Comparison of ENCODE assay signal across 8 mouse cellular contexts in the genomic region with DNA sequence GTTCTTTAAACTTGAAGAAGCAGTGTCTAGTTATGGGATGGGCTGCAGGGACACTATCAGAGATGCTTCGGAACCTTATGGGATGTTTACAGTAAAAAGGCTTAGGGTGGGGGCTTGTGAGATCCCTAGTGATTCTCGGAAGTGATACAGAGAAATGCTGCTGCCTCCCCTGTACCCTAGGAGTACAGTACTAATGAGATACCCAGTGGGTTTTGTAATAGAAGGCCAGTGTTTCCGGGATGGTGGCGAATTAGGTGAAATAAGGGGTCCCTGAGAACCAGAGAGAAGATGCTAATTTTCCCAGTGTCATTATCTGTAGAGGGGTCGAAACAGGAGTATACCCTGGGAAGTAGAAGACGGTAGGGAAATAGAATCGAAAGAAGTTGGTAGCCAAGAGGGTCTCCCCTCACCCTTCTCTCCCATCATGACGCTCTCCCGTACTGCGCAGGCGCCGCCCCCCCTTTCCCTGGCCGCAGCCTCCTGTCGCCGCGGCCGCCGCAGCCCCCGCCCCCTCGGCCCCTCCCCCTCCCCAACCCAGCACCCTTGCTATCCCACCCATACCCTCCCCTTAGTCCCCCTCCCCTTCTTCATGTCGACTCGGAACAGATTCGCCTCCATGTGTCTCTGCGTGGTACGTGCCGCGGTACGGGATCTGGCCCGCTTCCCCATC. TPM values are rescaled to one million over a fixed set of nuclear protein-coding genes. Genes with fewer than 3 reads are reported as not detected.
DNase-seq lines count a peak whose midpoint lies in the region; ATAC-seq and TF ChIP-seq lines count a peak whose summit lies in the region.

No protein-coding gene starts in this region.

- TF ChIP-seq CTCF in brain, embryonic 14.5 days (IDR thresholded peaks at IDR 0.05; ENCODE audit: borderline replicate concordance, extremely low read depth, insufficient read depth, insufficient read length) = no peak
- TF ChIP-seq CTCF in small intestine, adult 2 months (IDR thresholded peaks at IDR 0.05; ENCODE audit: extremely low read depth, insufficient read length, insufficient replicate concordance, low read depth, low read length) = no peak

- DNase-seq in heart, adult 18-20 months = no peak
- peak; percentile 87 for DNase-seq in brain, embryonic 14.5 days (ENCODE audit: low read depth)
- DNase-seq in forebrain, embryonic 11.5 days (ENCODE audit: low spot score) = peak; percentile 82
- peak; percentile 37 for DNase-seq in liver
- DNase-seq in ovary, postnatal 10 days (ENCODE audit: low spot score) = no peak
- DNase-seq in urinary bladder, adult 2 months (ENCODE audit: low spot score) = no peak

- peaks cover 7% of the 10 kb centered on the region; the same call in 1 of the 2 replicates for H3K27me3 ChIP-seq in heart, embryonic 13.5 days (replicated peaks)
- no peaks in the 10 kb centered on the region for H3K27me3 ChIP-seq in forebrain, embryonic 11.5 days (ENCODE audit: control insufficient read depth, insufficient read depth, low read length)
- peaks cover 15% of the 10 kb centered on the region for H3K27me3 ChIP-seq in small intestine, adult 2 months (ENCODE audit: control insufficient read depth, insufficient read depth, low read length)

- no peak for TF ChIP-seq POLR2A in brain, embryonic 14.5 days (IDR thresholded peaks at IDR 0.05; ENCODE audit: borderline replicate concordance, extremely low read depth, insufficient read depth, insufficient read length, poor library complexity, severe bottlenecking)
- TF ChIP-seq POLR2A in small intestine, adult 2 months (IDR thresholded peaks at IDR 0.05; ENCODE audit: low read depth, low read length) = no peak

- H3K4me2 ChIP-seq in heart, embryonic 13.5 days = peak overlapping the region; percentile 73
- H3K4me2 ChIP-seq in forebrain, embryonic 11.5 days (ENCODE audit: low read depth, low read length, severe bottlenecking) = peak overlapping the region; percentile 54

- H3K4me3 ChIP-seq in heart, embryonic 13.5 days = peak overlapping the region; percentile 49
- H3K4me3 ChIP-seq in forebrain, embryonic 11.5 days (ENCODE audit: low read depth, low read length) = peak overlapping the region; percentile 37
- peak overlapping the region; percentile 27; the same call in 1 of the 2 replicates for H3K4me3 ChIP-seq in small intestine, adult 2 months (ENCODE audit: low read depth, low read length)

- WGBS in heart, embryonic 13.5 days = 6% methylated on average over 19 of the region's 29 CpGs
- WGBS in forebrain, embryonic 11.5 days = 4% methylated on average over 27 of the region's 29 CpGs
- 21% methylated on average over 27 of the region's 29 CpGs for WGBS in small intestine, adult 2 months

- ATAC-seq in heart, embryonic 13.5 days (ENCODE audit: extremely low read depth, insufficient number of reproducible peaks, low FRiP score, low TSS enrichment) = no peak
- no peak for ATAC-seq in forebrain, embryonic 11.5 days (replicated peaks; ENCODE audit: low FRiP score)

- no peak overlapping the region for H3K27ac ChIP-seq in heart, embryonic 13.5 days (replicated peaks)
- no peak overlapping the region; the same call in 1 of the 2 replicates for H3K27ac ChIP-seq in forebrain, embryonic 11.5 days (ENCODE audit: low read depth, low read length)
- no peak overlapping the region for H3K27ac ChIP-seq in small intestine, adult 2 months (ENCODE audit: insufficient read depth, low read depth, low read length)

- H3K9me3 ChIP-seq in heart, embryonic 13.5 days = no peaks in the 10 kb centered on the region
- no peaks in the 10 kb centered on the region for H3K9me3 ChIP-seq in forebrain, embryonic 11.5 days (ENCODE audit: control insufficient read depth, low read length)

- H3K36me3 ChIP-seq in heart, embryonic 13.5 days = no peaks in the 10 kb centered on the region
- H3K36me3 ChIP-seq in forebrain, embryonic 11.5 days (ENCODE audit: control insufficient read depth, insufficient read depth, low read length) = no peaks in the 10 kb centered on the region
- H3K36me3 ChIP-seq in small intestine, adult 2 months (ENCODE audit: control insufficient read depth, insufficient read depth, low read length) = no peaks in the 10 kb centered on the region

- H3K4me1 ChIP-seq in heart, embryonic 13.5 days = peaks cover 86% of the 10 kb centered on the region
- H3K4me1 ChIP-seq in forebrain, embryonic 11.5 days (replicated peaks; ENCODE audit: control insufficient read depth, insufficient read depth, low read length) = peaks cover 58% of the 10 kb centered on the region
- H3K4me1 ChIP-seq in small intestine, adult 2 months (ENCODE audit: control insufficient read depth, insufficient read depth, insufficient read length, low read length) = peaks cover 4% of the 10 kb centered on the region; the same call in 1 of the 2 replicates

- peak overlapping the region; percentile 78 for H3K9ac ChIP-seq in heart, embryonic 13.5 days
- peak overlapping the region; percentile 57 for H3K9ac ChIP-seq in forebrain, embryonic 11.5 days (ENCODE audit: low read length)

RNA-seq across cellular contexts. Expression of gene Dlg4, which starts 6.9 kb away (rescaled TPM):
- polyA plus RNA-seq in heart, embryonic 13.5 days (2015; fragmentation: Nextera tagmentation; extraction: Ambion mirVana) = 4.7 and 5.1 TPM in 2 replicates
- total RNA-seq in heart, adult 18-20 months (2021) = 1 to 10 TPM; 5.9 to 6.8 TPM
- 231 and 306 TPM in 2 replicates for polyA plus RNA-seq in brain, embryonic 14.5 days (2012; rRNA removed)
- 18.2 and 21.5 TPM in 2 replicates for polyA plus RNA-seq in forebrain, embryonic 11.5 days (2014; fragmentation: Nextera tagmentation; extraction: Ambion mirVana)
- polyA plus RNA-seq in small intestine, adult 2 months (2012; rRNA removed) = 5.3 and 5.5 TPM in 2 replicates
- 28.0 and 31.9 TPM in 2 replicates for polyA plus RNA-seq in urinary bladder, adult 2 months (2012; rRNA removed)

RNA-seq across cellular contexts. Expression of gene Acadvl, which starts 8.4 kb away (rescaled TPM):
- polyA plus RNA-seq in heart, embryonic 13.5 days (2015; fragmentation: Nextera tagmentation; extraction: Ambion mirVana) = 131 and 140 TPM in 2 replicates
- total RNA-seq in heart, adult 18-20 months (2021) = 1,000 to 10,000 TPM; 1,326 to 1,372 TPM
- polyA plus RNA-seq in brain, embryonic 14.5 days (2012; rRNA removed) = 36.0 and 43.9 TPM in 2 replicates
- 44.0 and 47.6 TPM in 2 replicates for polyA plus RNA-seq in forebrain, embryonic 11.5 days (2014; fragmentation: Nextera tagmentation; extraction: Ambion mirVana)
- 65.6 and 109 TPM in 2 replicates for polyA plus RNA-seq in small intestine, adult 2 months (2012; rRNA removed)
- polyA plus RNA-seq in urinary bladder, adult 2 months (2012; rRNA removed) = 95.7 and 100 TPM in 2 replicates

RNA-seq across cellular contexts. Expression of gene Dvl2, which starts 23.2 kb away (rescaled TPM):
- 20.7 and 22.0 TPM in 2 replicates for polyA plus RNA-seq in heart, embryonic 13.5 days (2015; fragmentation: Nextera tagmentation; extraction: Ambion mirVana)
- total RNA-seq in heart, adult 18-20 months (2021) = 1 to 10 TPM; 3.4 to 4.8 TPM
- 36.8 and 45.7 TPM in 2 replicates for polyA plus RNA-seq in brain, embryonic 14.5 days (2012; rRNA removed)
- polyA plus RNA-seq in forebrain, embryonic 11.5 days (2014; fragmentation: Nextera tagmentation; extraction: Ambion mirVana) = 43.9 and 47.6 TPM in 2 replicates
- 5.2 and 7.4 TPM in 2 replicates for polyA plus RNA-seq in small intestine, adult 2 months (2012; rRNA removed)
- polyA plus RNA-seq in urinary bladder, adult 2 months (2012; rRNA removed) = 11.9 and 16.7 TPM in 2 replicates

RNA-seq across cellular contexts. Expression of gene Phf23, which starts 28.0 kb away (rescaled TPM):
- 43.8 and 47.9 TPM in 2 replicates for polyA plus RNA-seq in heart, embryonic 13.5 days (2015; fragmentation: Nextera tagmentation; extraction: Ambion mirVana)
- 10 to 100 TPM; 18.4 to 19.7 TPM for total RNA-seq in heart, adult 18-20 months (2021)
- polyA plus RNA-seq in brain, embryonic 14.5 days (2012; rRNA removed) = 49.2 and 54.9 TPM in 2 replicates
- polyA plus RNA-seq in forebrain, embryonic 11.5 days (2014; fragmentation: Nextera tagmentation; extraction: Ambion mirVana) = 61.4 and 63.0 TPM in 2 replicates
- polyA plus RNA-seq in small intestine, adult 2 months (2012; rRNA removed) = 5.7 and 12.4 TPM in 2 replicates
- polyA plus RNA-seq in urinary bladder, adult 2 months (2012; rRNA removed) = 35.8 and 36.4 TPM in 2 replicates

RNA-seq across cellular contexts. Expression of gene Asgr1, which starts 30.3 kb away (rescaled TPM):
- 0.24 TPM in 1 of 2 replicates, not detected in the other for polyA plus RNA-seq in heart, embryonic 13.5 days (2015; fragmentation: Nextera tagmentation; extraction: Ambion mirVana)
- total RNA-seq in heart, adult 18-20 months (2021) = not detected
- polyA plus RNA-seq in brain, embryonic 14.5 days (2012; rRNA removed) = 1.2 and 1.8 TPM in 2 replicates
- 0.88 and 0.99 TPM in 2 replicates for polyA plus RNA-seq in forebrain, embryonic 11.5 days (2014; fragmentation: Nextera tagmentation; extraction: Ambion mirVana)
- not detected in 2 replicates for polyA plus RNA-seq in small intestine, adult 2 months (2012; rRNA removed)
- polyA plus RNA-seq in urinary bladder, adult 2 months (2012; rRNA removed) = 0.07 TPM in 1 of 2 replicates, not detected in the other

Comparison
In these comparisons a context has a peak if more than half of its experiments do, and no peak if none do; other contexts are left out.
1. DNase-seq: peak in brain, embryonic 14.5 days (single experiment), forebrain, embryonic 11.5 days (single experiment) and liver (single experiment); none in heart, adult 18-20 months (0 of 2), ovary, postnatal 10 days (single experiment) and urinary bladder, adult 2 months (single experiment).
2. Peak in every context shown above with its lines, with median percentiles within 50 percentile points of each other: H3K4me3 ChIP-seq.